Mouse (Mus musculus) testis, adult 2 months (tissue): Measurements from ENCODE around the gene Ppp1r26. TPM values are rescaled to one million over a fixed set of nuclear protein-coding genes. Genes with fewer than 3 reads are reported as not detected.
A peak's percentile ranks its signal among the peaks of the same experiment; 100 is the strongest.

ENCODE experiments used
- H3K27ac ChIP-seq: fragments of 200-500 bp; 2 replicates; pipeline ENCODE4 v1.5.1; 2012; ENCODE audit warnings: low read depth, low read length; ENCODE audit not compliant: control insufficient read depth, insufficient read depth
- H3K27me3 ChIP-seq: fragments of 200-500 bp; 2 replicates; pipeline ENCODE4 v1.6.1; 2012; ENCODE audit warnings: mild to moderate bottlenecking, low read length, moderate library complexity; ENCODE audit not compliant: control insufficient read depth, insufficient read depth
- H3K36me3 ChIP-seq: fragments of 200-500 bp; 2 replicates; pipeline ENCODE4 v1.6.1; 2012; ENCODE audit warnings: mild to moderate bottlenecking, low read length; ENCODE audit not compliant: control insufficient read depth, insufficient read depth
- H3K4me1 ChIP-seq: fragments of 200-500 bp; 2 replicates; pipeline ENCODE4 v1.6.1; 2012; ENCODE audit warnings: low read length; ENCODE audit not compliant: control insufficient read depth, insufficient read depth
- H3K4me3 ChIP-seq: fragments of 200-500 bp; 2 replicates; pipeline ENCODE4 v1.5.1; 2012; ENCODE audit warnings: low read depth, mild to moderate bottlenecking, low read length, moderate library complexity, mixed read lengths; ENCODE audit not compliant: control insufficient read depth
- CTCF ChIP-seq: fragments of 200-500 bp; IDR thresholded peaks from 2 replicates; pipeline ENCODE4 v1.5.1; 2012; ENCODE audit warnings: low read depth, mild to moderate bottlenecking, inconsistent platforms, low read length, moderate library complexity; ENCODE audit not compliant: control insufficient read depth, insufficient read depth, insufficient replicate concordance
- POLR2A ChIP-seq: fragments of 200-500 bp; IDR thresholded peaks from 2 replicates; pipeline ENCODE4 v1.6.1; 2012; ENCODE audit warnings: low read depth, mild to moderate bottlenecking, inconsistent platforms, low read length, moderate library complexity; ENCODE audit not compliant: control insufficient read depth
- polyA plus RNA-seq: library from polyadenylated mRNA; depleted of rRNA; stranded (reverse); fragments of >200 nt; gene quantifications from 2 replicates; pipeline ENCODE4 v1.2.3, GENCODE M21; 2012; rRNA removed

Ppp1r26 gene
- 11.9 and 13.0 TPM in 2 replicates for polyA plus RNA-seq

DNA sequence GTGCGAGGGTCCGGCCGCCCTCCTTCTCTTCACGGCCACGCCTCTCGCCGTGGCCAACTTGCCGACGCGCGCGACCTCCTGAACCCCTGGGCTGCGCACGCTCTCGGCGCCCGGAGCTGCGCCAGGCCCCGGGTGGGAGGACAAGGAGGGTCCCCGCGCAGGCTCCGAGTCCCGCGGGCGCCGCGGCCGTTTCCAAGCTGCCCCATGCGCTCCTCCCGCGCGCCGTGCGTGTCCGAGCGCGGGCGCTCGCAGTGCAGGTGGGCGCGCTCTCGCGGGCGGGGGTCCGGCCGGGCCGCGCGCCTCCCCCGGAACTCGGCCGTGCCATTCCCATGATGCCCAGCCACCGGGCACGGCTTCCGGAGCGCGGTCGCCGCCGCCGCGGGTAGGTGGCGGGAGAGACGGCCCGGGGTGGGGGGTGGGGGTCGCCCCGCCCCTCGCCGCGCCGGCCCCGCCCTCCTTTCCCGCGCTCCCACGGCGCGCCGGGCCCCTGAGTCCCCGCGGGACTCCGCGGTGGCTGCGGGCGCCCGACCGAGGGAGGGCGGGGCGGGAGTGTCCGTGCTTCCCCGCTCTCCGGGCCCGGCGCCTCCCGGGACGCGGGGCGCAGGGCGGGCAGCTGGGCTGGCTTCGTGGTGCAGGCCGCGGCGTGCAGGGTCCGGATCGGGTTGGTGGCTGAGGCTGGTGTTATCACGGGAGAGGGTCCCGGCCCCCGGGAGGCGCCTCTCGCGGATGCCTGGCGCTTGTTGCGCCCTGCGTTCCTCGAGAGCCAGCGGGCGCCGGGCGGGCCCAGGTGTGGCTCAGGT lies at the start of gene Ppp1r26:
Ppp1r26 (plus strand) TSS at position 286 of the 800 bp plus-strand sequence.
- TF ChIP-seq POLR2A (no peak), CTCF (no peak)
- peak within 1 kb of the TSS; percentile 88 for H3K4me3 ChIP-seq
- H3K27ac ChIP-seq = peak within 1 kb of the TSS; percentile 39; the same call in 1 of the 2 replicates
- H3K4me1 ChIP-seq = peaks cover 14% of the 10 kb centered on the region
- no peaks in the 10 kb centered on the region for H3K27me3 ChIP-seq
- no peaks in the 10 kb centered on the region for H3K36me3 ChIP-seq

DNA sequence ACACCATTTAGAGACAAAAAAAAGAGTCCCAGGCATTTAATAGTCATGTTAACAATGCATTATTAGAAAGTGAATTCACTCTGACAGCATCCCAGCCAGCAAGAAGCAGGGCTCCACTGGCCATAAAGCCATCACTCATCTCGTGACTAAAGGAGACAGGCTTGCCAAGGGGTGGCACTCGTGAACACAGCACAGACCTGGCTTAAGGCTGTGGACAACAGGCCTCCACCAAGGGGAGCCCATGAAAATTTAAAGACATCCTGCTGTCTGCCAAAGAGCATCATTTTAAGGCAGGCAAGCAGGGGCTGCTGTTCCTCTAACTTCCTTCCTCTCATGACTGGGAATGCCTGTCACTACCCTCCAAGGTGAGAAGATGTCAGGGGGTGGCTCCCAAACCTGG lies 49.7 kb upstream of the Ppp1r26 start:
- H3K27ac ChIP-seq = no peak overlapping the region
- H3K27me3 ChIP-seq = no peaks in the 10 kb centered on the region
- H3K4me3 ChIP-seq = no peak overlapping the region
- TF ChIP-seq CTCF = no peak
- TF ChIP-seq POLR2A = no peak
- H3K4me1 ChIP-seq = no peaks in the 10 kb centered on the region
- H3K36me3 ChIP-seq = no peaks in the 10 kb centered on the region

DNA sequence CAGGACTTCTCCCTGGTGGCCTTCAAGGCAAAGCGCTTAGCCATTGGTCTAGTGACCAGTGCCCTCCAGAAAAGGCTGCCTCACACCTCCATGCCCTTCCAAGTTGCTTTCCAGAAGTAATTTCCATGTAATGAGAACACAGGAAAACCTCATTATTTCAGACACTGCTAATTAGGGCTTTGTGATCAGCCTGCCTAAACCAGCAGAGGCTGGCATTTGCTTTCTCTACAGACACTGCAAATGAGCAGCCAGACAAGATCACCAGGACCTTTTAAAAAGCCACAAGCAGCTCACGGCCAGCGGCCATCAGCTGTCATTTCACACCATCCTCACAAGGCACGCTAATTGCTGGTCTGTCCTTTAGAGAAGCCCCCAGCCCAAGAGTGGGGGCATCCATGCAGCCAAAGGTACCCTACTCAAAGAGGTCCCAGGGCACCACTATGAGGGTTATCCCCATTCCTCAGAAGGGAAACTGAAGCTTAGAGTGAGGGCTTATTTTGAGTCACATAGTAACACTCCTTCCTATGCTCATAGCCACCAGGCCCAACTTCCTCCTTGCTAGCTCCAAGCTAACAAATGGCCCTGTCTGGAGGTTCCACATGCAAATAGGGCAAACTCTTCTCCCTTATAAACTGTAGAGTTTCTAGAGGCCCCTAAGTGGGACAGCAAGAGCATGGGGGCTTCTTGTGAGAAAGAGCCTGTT lies 49.0 kb upstream of the Ppp1r26 start:
- H3K27ac ChIP-seq = no peak overlapping the region
- H3K27me3 ChIP-seq = no peaks in the 10 kb centered on the region
- no peaks in the 10 kb centered on the region for H3K4me1 ChIP-seq
- TF ChIP-seq CTCF (no peak), POLR2A (no peak)
- H3K36me3 ChIP-seq = no peaks in the 10 kb centered on the region
- no peak overlapping the region for H3K4me3 ChIP-seq

DNA sequence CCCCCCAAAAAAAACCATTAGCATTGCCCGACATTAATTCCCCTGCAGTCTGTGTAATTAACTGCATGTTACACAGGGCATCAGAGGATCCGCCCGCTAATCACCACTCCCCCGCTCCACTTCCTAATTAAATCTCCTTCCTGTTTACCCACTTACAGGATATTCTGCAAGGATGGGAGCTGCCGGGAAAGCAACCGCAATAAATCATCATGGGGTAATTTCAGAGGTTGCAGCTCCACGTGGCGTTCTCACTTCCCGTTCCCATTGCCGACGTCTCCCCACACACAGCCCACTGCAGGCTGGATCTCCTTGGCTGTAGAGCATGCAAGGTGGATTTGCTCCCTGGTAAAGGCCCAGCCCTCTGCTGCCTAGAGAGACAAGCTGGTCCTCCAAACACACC lies 45.0 kb upstream of the Ppp1r26 start:
- no peak overlapping the region for H3K4me3 ChIP-seq
- no peaks in the 10 kb centered on the region for H3K4me1 ChIP-seq
- H3K27ac ChIP-seq = no peak overlapping the region
- TF ChIP-seq CTCF (no peak), POLR2A (no peak)
- no peaks in the 10 kb centered on the region for H3K27me3 ChIP-seq
- no peaks in the 10 kb centered on the region for H3K36me3 ChIP-seq

DNA sequence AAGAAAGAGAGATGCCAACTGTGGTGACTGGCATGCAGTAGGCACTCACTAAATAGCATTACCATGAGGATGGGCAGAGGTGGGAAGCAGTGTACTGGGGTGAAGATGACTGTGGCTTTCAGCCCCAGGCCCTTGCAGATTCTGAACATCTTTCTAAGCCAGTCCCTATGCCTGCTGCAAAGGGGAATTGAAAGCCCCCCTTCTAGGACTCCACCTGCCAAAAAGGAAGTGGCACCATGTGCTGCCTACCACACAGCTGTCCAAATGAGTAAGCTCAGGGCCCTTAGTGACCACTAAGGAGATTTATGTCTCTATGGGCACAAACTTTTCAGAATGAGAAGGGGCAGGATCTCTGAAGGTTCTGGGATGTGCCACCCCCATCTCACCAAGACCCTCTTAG lies 44.5 kb upstream of the Ppp1r26 start:
- Histone ChIP-seq H3K4me1 (no peaks in the 10 kb centered on the region), H3K36me3 (no peaks in the 10 kb centered on the region), H3K27me3 (no peaks in the 10 kb centered on the region), H3K4me3 (no peak overlapping the region), H3K27ac (no peak overlapping the region)
- TF ChIP-seq CTCF (no peak), POLR2A (no peak)

DNA sequence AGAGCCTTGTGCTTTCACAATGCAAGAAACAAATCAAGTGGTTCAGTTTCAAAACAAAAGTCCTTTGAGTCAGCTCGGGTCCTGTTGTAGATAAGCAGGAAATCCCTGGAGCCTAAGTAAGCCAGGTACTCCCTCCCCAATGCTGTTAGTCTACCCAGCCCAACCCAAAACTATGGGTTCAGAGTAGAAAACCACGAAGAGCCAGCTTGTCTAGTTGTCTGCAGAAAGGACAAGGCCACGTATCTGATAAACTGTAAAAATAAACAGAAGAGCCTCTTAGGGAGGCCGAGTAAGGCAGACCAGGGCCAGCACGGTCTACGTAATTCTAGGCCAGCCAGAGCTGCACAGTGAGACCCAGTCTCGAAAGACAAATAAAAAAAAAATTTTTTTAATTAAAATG lies 38.8 kb upstream of the Ppp1r26 start:
- Histone ChIP-seq H3K27ac (no peak overlapping the region), H3K27me3 (no peaks in the 10 kb centered on the region), H3K4me3 (no peak overlapping the region), H3K36me3 (no peaks in the 10 kb centered on the region), H3K4me1 (no peaks in the 10 kb centered on the region)
- TF ChIP-seq POLR2A (no peak), CTCF (no peak)

DNA sequence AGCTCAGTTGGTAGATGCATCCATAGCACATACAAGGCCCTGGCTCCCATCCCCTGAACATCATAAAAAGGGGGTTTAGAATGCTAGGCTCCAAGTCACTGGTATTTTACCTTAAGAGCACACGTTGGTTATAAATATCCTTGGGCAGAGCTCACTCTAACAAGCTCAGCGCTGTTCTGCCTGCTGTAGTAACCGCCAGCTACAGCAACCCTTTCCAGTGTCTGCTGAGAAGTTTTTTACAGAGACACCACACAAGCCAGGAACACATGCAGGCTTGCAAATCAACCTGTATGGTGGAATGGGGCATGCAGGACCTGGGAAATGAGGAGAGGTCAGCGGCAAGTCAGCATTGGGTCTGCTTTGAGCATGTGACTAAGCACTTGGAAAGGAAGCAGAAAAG lies 37.5 kb upstream of the Ppp1r26 start:
- TF ChIP-seq CTCF = no peak
- no peak for TF ChIP-seq POLR2A
- Histone ChIP-seq H3K36me3 (no peaks in the 10 kb centered on the region), H3K27me3 (no peaks in the 10 kb centered on the region), H3K4me3 (no peak overlapping the region), H3K4me1 (no peaks in the 10 kb centered on the region), H3K27ac (no peak overlapping the region)
